In genomic region chr12:12274115-12274514, GRCm38 (mm10) we compare ENCODE assay signal across 18 mouse cellular contexts. TPM values are rescaled to one million over a fixed set of nuclear protein-coding genes. Genes with fewer than 3 reads are reported as not detected.
DNase-seq lines count a peak whose midpoint lies in the region; ATAC-seq lines count a peak whose summit lies in the region.
"Had no signal": no experiment of that assay in that cellular context is flagged by ENCODE, and none has a peak within 500 bp of the region (broad histone marks: within the 10 kb centered on the region; RNA-seq: fewer than 3 reads in every experiment).

No protein-coding gene starts in this region.

- DNase-seq in heart, embryonic 10.5 days (ENCODE audit: low spot score): peak; percentile 89
- DNase-seq in heart, adult 8-10 months (ENCODE audit: low spot score): no peak
- peak; percentile 50 for DNase-seq in R1 (ENCODE audit: low read depth, low spot score)
- no peak for DNase-seq in retina, postnatal 1 day
- no peak for DNase-seq in spleen, postnatal 14 days (ENCODE audit: low spot score in 2 of 2)
- DNase-seq in frontal cortex, postnatal 14 days (ENCODE audit: low spot score in 2 of 2): no peak
- DNase-seq: adrenal gland, adult 2 months; kidney, adult 9 months; left cerebral cortex, postnatal 4 days; lung, adult 2 months; right cerebral cortex, postnatal 14 days; thymus, postnatal 4 days had no signal

- H3K9ac ChIP-seq in embryonic facial prominence, embryonic 13.5 days: no peak overlapping the region
- H3K9ac ChIP-seq in heart, embryonic 16.5 days (ENCODE audit: low read length): no peak overlapping the region
- H3K9ac ChIP-seq: hindbrain, embryonic 15.5 days; neural tube, embryonic 12.5 days; stomach, embryonic 15.5 days had no signal

- H3K4me3 ChIP-seq in heart, embryonic 10.5 days: no peak overlapping the region
- H3K4me3 ChIP-seq in embryonic facial prominence, embryonic 13.5 days: no peak overlapping the region
- H3K4me3 ChIP-seq in heart, embryonic 16.5 days (ENCODE audit: low read length): no peak overlapping the region
- H3K4me3 ChIP-seq: hindbrain, embryonic 15.5 days; layer of hippocampus, adult 2 months; neural tube, embryonic 12.5 days; stomach, embryonic 15.5 days had no signal

- no peaks in the 10 kb centered on the region for H3K9me3 ChIP-seq in heart, embryonic 10.5 days
- no peaks in the 10 kb centered on the region for H3K9me3 ChIP-seq in embryonic facial prominence, embryonic 13.5 days
- H3K9me3 ChIP-seq in heart, embryonic 16.5 days (replicated peaks; ENCODE audit: control insufficient read depth, low read length): no peaks in the 10 kb centered on the region
- H3K9me3 ChIP-seq: hindbrain, embryonic 15.5 days; neural tube, embryonic 12.5 days; stomach, embryonic 15.5 days had no signal

- no peaks in the 10 kb centered on the region for H3K27me3 ChIP-seq in heart, embryonic 10.5 days (ENCODE audit: insufficient read depth, poor library complexity, severe bottlenecking)
- H3K27me3 ChIP-seq in embryonic facial prominence, embryonic 13.5 days: no peaks in the 10 kb centered on the region
- H3K27me3 ChIP-seq in heart, embryonic 16.5 days (ENCODE audit: control insufficient read depth, insufficient read depth, low read length): no peaks in the 10 kb centered on the region
- H3K27me3 ChIP-seq: hindbrain, embryonic 15.5 days; neural tube, embryonic 12.5 days; stomach, embryonic 15.5 days had no signal

- 7% methylated on average over 6 of the region's 6 CpGs for WGBS in heart, embryonic 10.5 days
- WGBS in embryonic facial prominence, embryonic 13.5 days: 17% methylated on average over 6 of the region's 6 CpGs
- 13% methylated on average over 6 of the region's 6 CpGs for WGBS in heart, embryonic 16.5 days

- peaks cover 6% of the 10 kb centered on the region; the same call in 1 of the 2 replicates for H3K36me3 ChIP-seq in heart, embryonic 10.5 days
- no peaks in the 10 kb centered on the region for H3K36me3 ChIP-seq in embryonic facial prominence, embryonic 13.5 days
- no peaks in the 10 kb centered on the region for H3K36me3 ChIP-seq in heart, embryonic 16.5 days (ENCODE audit: control insufficient read depth, insufficient read depth)
- H3K36me3 ChIP-seq: hindbrain, embryonic 15.5 days; neural tube, embryonic 12.5 days; stomach, embryonic 15.5 days had no signal

- peaks cover 75% of the 10 kb centered on the region for H3K4me1 ChIP-seq in heart, embryonic 10.5 days
- H3K4me1 ChIP-seq in embryonic facial prominence, embryonic 13.5 days: peaks cover 14% of the 10 kb centered on the region
- H3K4me1 ChIP-seq in heart, embryonic 16.5 days (ENCODE audit: control insufficient read depth, insufficient read depth, low read length): peaks cover 59% of the 10 kb centered on the region
- H3K4me1 ChIP-seq: stomach, embryonic 15.5 days had no signal

- peak overlapping the region; percentile 36 for H3K4me2 ChIP-seq in embryonic facial prominence, embryonic 13.5 days
- peak overlapping the region; percentile 3; the same call in 1 of the 2 replicates for H3K4me2 ChIP-seq in heart, embryonic 16.5 days (ENCODE audit: low read depth, low read length)
- H3K4me2 ChIP-seq: hindbrain, embryonic 15.5 days; neural tube, embryonic 12.5 days; stomach, embryonic 15.5 days had no signal

- H3K27ac ChIP-seq in heart, embryonic 10.5 days: peak overlapping the region; percentile 32; the same call in 1 of the 2 replicates
- H3K27ac ChIP-seq in embryonic facial prominence, embryonic 13.5 days: peak overlapping the region; percentile 44; the same call in 1 of the 2 replicates
- H3K27ac ChIP-seq in heart, embryonic 16.5 days (ENCODE audit: low read length): 0 out of 2 replicates have a peak overlapping the region, but pooled peaks have one; percentile 19
- H3K27ac ChIP-seq: hindbrain, embryonic 15.5 days; neural tube, embryonic 12.5 days; stomach, embryonic 15.5 days had no signal

- no peak for ATAC-seq in embryonic facial prominence, embryonic 13.5 days (ENCODE audit: insufficient number of reproducible peaks, insufficient read depth, low FRiP score, low TSS enrichment, low read depth)
- ATAC-seq in heart, embryonic 16.5 days (replicated peaks; ENCODE audit: extremely low read depth, insufficient read depth, low FRiP score): peak; percentile 88

RNA-seq across cellular contexts. Expression of gene Fam49a, which starts 12.2 kb away (rescaled TPM):
- polyA plus RNA-seq in heart, embryonic 10.5 days (2016; fragmentation: Nextera tagmentation; extraction: Ambion mirVana): 37.1 and 62.2 TPM in 2 replicates
- total RNA-seq in heart, adult 8-10 months (2022): 1 to 10 TPM; 6.3 to 8.3 (median 6.8) TPM
- 10.5 and 11.7 TPM in 2 replicates for polyA plus RNA-seq in embryonic facial prominence, embryonic 13.5 days (2015; fragmentation: Nextera tagmentation; extraction: Ambion mirVana)
- polyA plus RNA-seq in heart, embryonic 16.5 days (2015; fragmentation: Nextera tagmentation; extraction: Ambion mirVana): 22.3 and 22.4 TPM in 2 replicates

Comparison
In these comparisons a context has a peak if more than half of its experiments do, and no peak if none do; other contexts are left out.
1. DNase-seq: peak in heart, embryonic 10.5 days (single experiment) and R1 (single experiment); none in heart, adult 8-10 months (single experiment), retina, postnatal 1 day (single experiment), spleen, postnatal 14 days (0 of 2) and frontal cortex, postnatal 14 days (0 of 2).
2. Peak in every context shown above with its lines, with median percentiles within 50 percentile points of each other: H3K27ac ChIP-seq.